Mouse (Mus musculus) liver, adult 2 months (tissue): ENCODE measurements around the gene Evx2.

Source experiments
- CTCF ChIP-seq: fragments of 200-500 bp; IDR thresholded peaks from 2 replicates; pipeline ENCODE4 v1.5.1; 2011; ENCODE audit warnings: low read depth, low read length, control low read depth
- POLR2A ChIP-seq: fragments of 200-500 bp; IDR thresholded peaks from 2 replicates; pipeline ENCODE4 v1.6.1; 2011; ENCODE audit warnings: low read length, control low read depth; ENCODE audit not compliant: insufficient read depth; ENCODE audit errors: extremely low read depth

DNA sequence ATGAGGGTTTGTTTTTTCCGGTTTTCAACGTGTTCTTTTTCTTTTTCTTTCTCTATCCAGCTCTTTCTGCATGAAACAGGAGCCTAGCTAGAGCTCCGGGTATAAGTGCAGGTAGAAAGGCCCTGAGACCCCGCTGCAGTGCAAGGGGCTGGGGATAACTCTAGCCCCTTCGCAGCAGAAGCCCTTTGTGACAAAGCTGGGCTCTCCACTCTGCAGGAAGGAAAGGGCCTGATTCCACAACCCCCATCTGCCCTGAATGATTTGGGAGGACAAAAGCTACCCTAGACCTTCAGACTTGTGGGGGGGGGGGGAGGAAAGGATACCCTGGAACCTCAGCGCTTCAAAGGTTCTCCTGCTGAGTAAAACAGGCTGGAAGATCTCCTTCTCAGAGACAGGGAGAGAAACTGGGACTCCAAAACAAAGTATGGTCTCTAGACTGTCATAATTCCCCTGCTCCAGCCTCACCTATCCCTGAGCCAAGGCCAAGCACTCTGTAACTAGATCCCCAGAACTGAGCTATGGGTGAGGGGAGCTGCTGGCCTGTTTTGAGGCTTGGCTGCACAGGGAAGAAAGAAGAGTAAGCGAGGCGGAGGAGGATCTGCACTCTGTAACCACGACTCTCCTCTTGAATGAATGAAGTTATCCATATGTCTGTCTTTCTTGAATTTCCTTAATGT lies 17.2 kb upstream of the Evx2 start:
- TF ChIP-seq CTCF, result no peak
- no peak for TF ChIP-seq POLR2A
